In the genomic region with DNA sequence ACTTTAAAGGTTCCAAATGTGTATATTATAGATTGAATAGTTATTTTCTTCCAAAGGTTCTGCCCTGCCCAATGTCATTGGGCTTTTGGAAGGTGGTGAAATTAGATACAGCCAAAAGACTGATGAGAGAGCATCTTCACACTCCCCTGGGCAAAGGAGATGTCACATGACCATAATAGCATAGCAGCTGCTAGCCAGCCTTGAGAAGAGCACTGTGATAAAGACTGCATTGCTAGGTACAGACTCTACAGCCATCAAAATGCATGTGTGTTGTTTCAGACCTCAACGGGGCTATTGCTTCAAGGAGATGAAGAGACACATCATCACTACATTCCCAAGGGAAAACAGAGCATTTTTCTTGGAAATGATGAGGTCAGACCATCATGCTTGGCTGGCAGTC, we compare ENCODE assay signal across 20 mouse cellular contexts.
DNase-seq lines count a peak whose midpoint lies in the region; ATAC-seq lines count a peak whose summit lies in the region.
"Had no signal": no experiment of that assay in that cellular context is flagged by ENCODE, and none has a peak within 500 bp of the region (broad histone marks: within the 10 kb centered on the region; RNA-seq: fewer than 3 reads in every experiment).

No protein-coding gene starts in this region.

- no peaks in the 10 kb centered on the region for H3K4me1 ChIP-seq in midbrain, embryonic 12.5 days
- no peaks in the 10 kb centered on the region for H3K4me1 ChIP-seq in midbrain, embryonic 16.5 days (ENCODE audit: control insufficient read depth, insufficient read depth, low read length)
- no peaks in the 10 kb centered on the region for H3K4me1 ChIP-seq in forebrain, embryonic 10.5 days
- H3K4me1 ChIP-seq: embryonic facial prominence, embryonic 13.5 days; heart, embryonic 12.5 days; hindbrain, embryonic 15.5 days had no signal

- no peaks in the 10 kb centered on the region for H3K36me3 ChIP-seq in midbrain, embryonic 12.5 days
- 0 out of 2 replicates have a peak, but pooled peaks cover 2% of the 10 kb centered on the region for H3K36me3 ChIP-seq in midbrain, embryonic 16.5 days (ENCODE audit: control insufficient read depth, insufficient read depth, low read length)
- H3K36me3 ChIP-seq in forebrain, embryonic 10.5 days (replicated peaks), result no peaks in the 10 kb centered on the region
- H3K36me3 ChIP-seq: embryonic facial prominence, embryonic 13.5 days; heart, embryonic 12.5 days had no signal

- H3K27me3 ChIP-seq in midbrain, embryonic 12.5 days, result no peaks in the 10 kb centered on the region
- H3K27me3 ChIP-seq in midbrain, embryonic 16.5 days (ENCODE audit: control insufficient read depth, insufficient read depth, low read depth, low read length), result no peaks in the 10 kb centered on the region
- no peaks in the 10 kb centered on the region for H3K27me3 ChIP-seq in forebrain, embryonic 10.5 days (ENCODE audit: poor library complexity, severe bottlenecking)
- H3K27me3 ChIP-seq: embryonic facial prominence, embryonic 13.5 days; heart, embryonic 12.5 days; hindbrain, embryonic 15.5 days had no signal

- no peak overlapping the region for H3K4me2 ChIP-seq in midbrain, embryonic 12.5 days (replicated peaks)
- H3K4me2 ChIP-seq in midbrain, embryonic 16.5 days (ENCODE audit: low read length), result no peak overlapping the region
- H3K4me2 ChIP-seq: embryonic facial prominence, embryonic 13.5 days; heart, embryonic 12.5 days; hindbrain, embryonic 15.5 days had no signal

- 0 out of 2 replicates have a peak, but pooled peaks have one; percentile 34 for ATAC-seq in midbrain, embryonic 12.5 days (ENCODE audit: low FRiP score, low read depth)
- no peak for ATAC-seq in midbrain, embryonic 16.5 days
- ATAC-seq: CD4-positive, CD25-positive, alpha-beta regulatory T cell, adult 4 months; forebrain, embryonic 14.5 days had no signal

- H3K9ac ChIP-seq in midbrain, embryonic 12.5 days (replicated peaks), result no peak overlapping the region
- no peak overlapping the region for H3K9ac ChIP-seq in midbrain, embryonic 16.5 days (ENCODE audit: low read depth, low read length)
- H3K9ac ChIP-seq: embryonic facial prominence, embryonic 13.5 days; heart, embryonic 12.5 days; hindbrain, embryonic 15.5 days had no signal

- H3K4me3 ChIP-seq in midbrain, embryonic 12.5 days, result no peak overlapping the region
- H3K4me3 ChIP-seq in midbrain, embryonic 16.5 days (ENCODE audit: low read depth, low read length), result no peak overlapping the region
- no peak overlapping the region for H3K4me3 ChIP-seq in forebrain, embryonic 10.5 days
- H3K4me3 ChIP-seq: embryonic facial prominence, embryonic 13.5 days; gastrocnemius, adult 2 months; heart, embryonic 12.5 days; hindbrain, embryonic 15.5 days had no signal

- WGBS in midbrain, embryonic 12.5 days, result 79% methylated on average over 1 of the region's 1 CpGs
- 72% methylated on average over 1 of the region's 1 CpGs for WGBS in midbrain, embryonic 16.5 days
- 72% methylated on average over 1 of the region's 1 CpGs for WGBS in forebrain, embryonic 10.5 days

- DNase-seq in NIH3T3 (ENCODE audit: low read depth), result peak; percentile 8
- DNase-seq in fibroblast of lung, adult 2 months (ENCODE audit: low read depth), result peak; percentile 24
- no peak for DNase-seq in cerebellum, postnatal 10 days
- DNase-seq in forebrain, embryonic 10.5 days (ENCODE audit: extremely low spot score, low spot score), result no peak
- DNase-seq in thymus, postnatal 4 days, result no peak
- DNase-seq: adrenal gland, adult 8-10 months; adrenal gland, postnatal 36 days; B cell, adult 2 months; cerebellum, adult 2 months; cerebellum, postnatal 25 days; gastrocnemius, adult 2 months; gastrocnemius, postnatal 25 days; kidney, adult 11 months had no signal

- H3K27ac ChIP-seq in midbrain, embryonic 12.5 days (replicated peaks), result no peak overlapping the region
- no peak overlapping the region for H3K27ac ChIP-seq in midbrain, embryonic 16.5 days (ENCODE audit: low read length)
- H3K27ac ChIP-seq in forebrain, embryonic 10.5 days, result no peak overlapping the region
- H3K27ac ChIP-seq: embryonic facial prominence, embryonic 13.5 days; gastrocnemius, adult 2 months; hindbrain, embryonic 15.5 days had no signal

- H3K9me3 ChIP-seq in midbrain, embryonic 12.5 days, result no peaks in the 10 kb centered on the region
- H3K9me3 ChIP-seq in midbrain, embryonic 16.5 days (replicated peaks; ENCODE audit: control insufficient read depth, low read length, poor library complexity, severe bottlenecking), result no peaks in the 10 kb centered on the region
- no peaks in the 10 kb centered on the region for H3K9me3 ChIP-seq in forebrain, embryonic 10.5 days
- H3K9me3 ChIP-seq: embryonic facial prominence, embryonic 13.5 days; heart, embryonic 12.5 days; hindbrain, embryonic 15.5 days had no signal

Comparison
In these comparisons a context has a peak if more than half of its experiments do, and no peak if none do; other contexts are left out.
1. DNase-seq: peak in NIH3T3 (single experiment) and fibroblast of lung, adult 2 months (single experiment); none in cerebellum, postnatal 10 days (0 of 2), forebrain, embryonic 10.5 days (single experiment) and thymus, postnatal 4 days (single experiment).